Mouse (Mus musculus) testis, adult 2 months (tissue): ENCODE measurements around the gene Klhl41.

Source experiments
- CTCF ChIP-seq: fragments of 200-500 bp; IDR thresholded peaks from 2 replicates; pipeline ENCODE4 v1.5.1; 2012; ENCODE audit warnings: low read depth, mild to moderate bottlenecking, inconsistent platforms, low read length, moderate library complexity; ENCODE audit not compliant: control insufficient read depth, insufficient read depth, insufficient replicate concordance
- POLR2A ChIP-seq: fragments of 200-500 bp; IDR thresholded peaks from 2 replicates; pipeline ENCODE4 v1.6.1; 2012; ENCODE audit warnings: low read depth, mild to moderate bottlenecking, inconsistent platforms, low read length, moderate library complexity; ENCODE audit not compliant: control insufficient read depth

GRCm38 (mm10) chr2:69690843-69691242, 20.9 kb downstream of the Klhl41 start:
- TF ChIP-seq CTCF (no peak), POLR2A (no peak)
